Mouse (Mus musculus): ENCODE measurements around the gene Lrrc28. TPM values are rescaled to one million over a fixed set of nuclear protein-coding genes. Genes with fewer than 3 reads are reported as not detected.

The Lrrc28 gene
- polyA plus RNA-seq, 1 experiment from 2014 or later, result 18.4 TPM

- H3K9ac ChIP-seq (ENCODE audit: low read depth, low read length), result no peak overlapping the region
- H3K36me3 ChIP-seq (ENCODE audit: control insufficient read depth, insufficient read depth, low read length), result no peaks in the 10 kb centered on the region
- H3K4me2 ChIP-seq (replicated peaks; ENCODE audit: low read depth, low read length), result no peak overlapping the region
- H3K4me1 ChIP-seq (ENCODE audit: control insufficient read depth, insufficient read depth, low read length), result peaks cover 9% of the 10 kb centered on the region; the same call in 1 of the 2 replicates
- no peak for ATAC-seq (ENCODE audit: low FRiP score, low TSS enrichment)
- H3K4me3 ChIP-seq (ENCODE audit: low read length), result no peak overlapping the region
- H3K9me3 ChIP-seq (ENCODE audit: control insufficient read depth, low read length), result no peaks in the 10 kb centered on the region
- 46% methylated on average over 7 of the region's 7 CpGs for WGBS
- no peak overlapping the region for H3K27ac ChIP-seq (ENCODE audit: low read depth, low read length)
- no peaks in the 10 kb centered on the region for H3K27me3 ChIP-seq (ENCODE audit: control insufficient read depth, insufficient read depth, low read length)
Measured at GRCm38 (mm10) chr7:67503281-67504010, 141.6 kb downstream of the Lrrc28 start.

DNA sequence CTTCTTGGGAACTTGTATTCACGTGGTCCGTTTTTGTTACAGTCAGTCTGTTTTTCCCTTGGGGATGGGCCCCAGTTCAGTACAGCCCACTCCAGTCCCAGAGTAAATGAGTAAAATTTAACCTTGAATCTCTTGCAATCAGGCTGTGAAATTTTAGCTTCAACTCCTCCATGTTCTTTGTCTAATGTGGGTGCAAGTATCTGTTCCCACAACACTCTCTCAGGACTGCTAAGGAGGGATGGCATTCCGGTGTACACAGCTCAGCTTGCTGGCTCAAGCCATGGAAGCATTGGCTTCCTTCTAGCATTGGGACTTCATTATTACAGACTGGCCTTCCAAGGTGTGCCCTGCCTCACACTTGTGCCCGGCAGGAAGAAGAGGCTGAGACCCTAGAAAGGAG, 142.4 kb downstream of the Lrrc28 start:
- Histone ChIP-seq H3K9me3 (ENCODE audit: control insufficient read depth, low read length) (no peaks in the 10 kb centered on the region), H3K4me2 (replicated peaks; ENCODE audit: low read depth, low read length) (no peak overlapping the region), H3K4me3 (ENCODE audit: low read length) (no peak overlapping the region), H3K36me3 (ENCODE audit: control insufficient read depth, insufficient read depth, low read length) (no peaks in the 10 kb centered on the region), H3K4me1 (ENCODE audit: control insufficient read depth, insufficient read depth, low read length) (peaks cover 9% of the 10 kb centered on the region; the same call in 1 of the 2 replicates), H3K27me3 (ENCODE audit: control insufficient read depth, insufficient read depth, low read length) (no peaks in the 10 kb centered on the region), H3K27ac (ENCODE audit: low read depth, low read length) (no peak overlapping the region), H3K9ac (ENCODE audit: low read depth, low read length) (no peak overlapping the region)
- no peak for ATAC-seq (ENCODE audit: low FRiP score, low TSS enrichment)
- 56% methylated on average over 4 of the region's 4 CpGs for WGBS

GRCm38 (mm10) chr7:67500878-67501277, 144.2 kb downstream of the Lrrc28 start:
- H3K4me2 ChIP-seq (replicated peaks; ENCODE audit: low read depth, low read length), result no peak overlapping the region
- peaks cover 9% of the 10 kb centered on the region; the same call in 1 of the 2 replicates for H3K4me1 ChIP-seq (ENCODE audit: control insufficient read depth, insufficient read depth, low read length)
- H3K27ac ChIP-seq (ENCODE audit: low read depth, low read length), result no peak overlapping the region
- no peaks in the 10 kb centered on the region for H3K36me3 ChIP-seq (ENCODE audit: control insufficient read depth, insufficient read depth, low read length)
- ATAC-seq (ENCODE audit: low FRiP score, low TSS enrichment), result no peak
- no peak overlapping the region for H3K4me3 ChIP-seq (ENCODE audit: low read length)
- H3K9ac ChIP-seq (ENCODE audit: low read depth, low read length), result no peak overlapping the region
- H3K27me3 ChIP-seq (ENCODE audit: control insufficient read depth, insufficient read depth, low read length), result no peaks in the 10 kb centered on the region
- no peaks in the 10 kb centered on the region for H3K9me3 ChIP-seq (ENCODE audit: control insufficient read depth, low read length)
- WGBS, result 78% methylated on average over 5 of the region's 5 CpGs

GRCm38 (mm10) chr7:67500076-67500828, 144.8 kb downstream of the Lrrc28 start:
- no peak for ATAC-seq (ENCODE audit: low FRiP score, low TSS enrichment)
- Histone ChIP-seq H3K27me3 (ENCODE audit: control insufficient read depth, insufficient read depth, low read length) (no peaks in the 10 kb centered on the region), H3K4me3 (ENCODE audit: low read length) (no peak overlapping the region), H3K4me1 (ENCODE audit: control insufficient read depth, insufficient read depth, low read length) (peaks cover 9% of the 10 kb centered on the region; the same call in 1 of the 2 replicates), H3K36me3 (ENCODE audit: control insufficient read depth, insufficient read depth, low read length) (no peaks in the 10 kb centered on the region), H3K9me3 (ENCODE audit: control insufficient read depth, low read length) (no peaks in the 10 kb centered on the region), H3K4me2 (replicated peaks; ENCODE audit: low read depth, low read length) (no peak overlapping the region), H3K27ac (ENCODE audit: low read depth, low read length) (no peak overlapping the region), H3K9ac (ENCODE audit: low read depth, low read length) (no peak overlapping the region)
- WGBS, result 56% methylated on average over 11 of the region's 11 CpGs

GRCm38 (mm10) chr7:67499516-67499915, 145.6 kb downstream of the Lrrc28 start:
- no peaks in the 10 kb centered on the region for H3K9me3 ChIP-seq (ENCODE audit: control insufficient read depth, low read length)
- peaks cover 9% of the 10 kb centered on the region; the same call in 1 of the 2 replicates for H3K4me1 ChIP-seq (ENCODE audit: control insufficient read depth, insufficient read depth, low read length)
- H3K9ac ChIP-seq (ENCODE audit: low read depth, low read length), result no peak overlapping the region
- H3K27ac ChIP-seq (ENCODE audit: low read depth, low read length), result no peak overlapping the region
- WGBS, result 93% methylated on average over 7 of the region's 7 CpGs
- H3K4me2 ChIP-seq (replicated peaks; ENCODE audit: low read depth, low read length), result no peak overlapping the region
- H3K27me3 ChIP-seq (ENCODE audit: control insufficient read depth, insufficient read depth, low read length), result no peaks in the 10 kb centered on the region
- H3K4me3 ChIP-seq (ENCODE audit: low read length), result no peak overlapping the region
- H3K36me3 ChIP-seq (ENCODE audit: control insufficient read depth, insufficient read depth, low read length), result no peaks in the 10 kb centered on the region
- no peak for ATAC-seq (ENCODE audit: low FRiP score, low TSS enrichment)

- WGBS, result 71% methylated on average over 9 of the region's 9 CpGs
- ATAC-seq (ENCODE audit: low FRiP score, low TSS enrichment), result no peak
Measured at GRCm38 (mm10) chr7:67493795-67494687, 151.0 kb downstream of the Lrrc28 start.

GRCm38 (mm10) chr7:67487889-67488411, 157.1 kb downstream of the Lrrc28 start:
- Histone ChIP-seq H3K27ac (ENCODE audit: low read depth, low read length) (no peak overlapping the region), H3K4me3 (ENCODE audit: low read length) (no peak overlapping the region), H3K36me3 (ENCODE audit: control insufficient read depth, insufficient read depth, low read length) (no peaks in the 10 kb centered on the region), H3K9me3 (ENCODE audit: control insufficient read depth, low read length) (no peaks in the 10 kb centered on the region), H3K9ac (ENCODE audit: low read depth, low read length) (no peak overlapping the region), H3K4me1 (ENCODE audit: control insufficient read depth, insufficient read depth, low read length) (no peaks in the 10 kb centered on the region), H3K27me3 (ENCODE audit: control insufficient read depth, insufficient read depth, low read length) (no peaks in the 10 kb centered on the region), H3K4me2 (replicated peaks; ENCODE audit: low read depth, low read length) (no peak overlapping the region)
- ATAC-seq (ENCODE audit: low FRiP score, low TSS enrichment), result no peak
- 69% methylated on average over 10 of the region's 10 CpGs for WGBS

More at GRCm38 (mm10) chr7:67493795-67494687, 151.0 kb downstream of the Lrrc28 start:
- no peaks in the 10 kb centered on the region for H3K9me3 ChIP-seq (ENCODE audit: control insufficient read depth, low read length)
- no peak overlapping the region for H3K27ac ChIP-seq (ENCODE audit: low read depth, low read length)
- no peaks in the 10 kb centered on the region for H3K27me3 ChIP-seq (ENCODE audit: control insufficient read depth, insufficient read depth, low read length)
- no peaks in the 10 kb centered on the region for H3K36me3 ChIP-seq (ENCODE audit: control insufficient read depth, insufficient read depth, low read length)
- H3K4me2 ChIP-seq (replicated peaks; ENCODE audit: low read depth, low read length), result no peak overlapping the region
- no peak overlapping the region for H3K4me3 ChIP-seq (ENCODE audit: low read length)
- H3K9ac ChIP-seq (ENCODE audit: low read depth, low read length), result no peak overlapping the region
- H3K4me1 ChIP-seq (ENCODE audit: control insufficient read depth, insufficient read depth, low read length), result no peaks in the 10 kb centered on the region

DNA sequence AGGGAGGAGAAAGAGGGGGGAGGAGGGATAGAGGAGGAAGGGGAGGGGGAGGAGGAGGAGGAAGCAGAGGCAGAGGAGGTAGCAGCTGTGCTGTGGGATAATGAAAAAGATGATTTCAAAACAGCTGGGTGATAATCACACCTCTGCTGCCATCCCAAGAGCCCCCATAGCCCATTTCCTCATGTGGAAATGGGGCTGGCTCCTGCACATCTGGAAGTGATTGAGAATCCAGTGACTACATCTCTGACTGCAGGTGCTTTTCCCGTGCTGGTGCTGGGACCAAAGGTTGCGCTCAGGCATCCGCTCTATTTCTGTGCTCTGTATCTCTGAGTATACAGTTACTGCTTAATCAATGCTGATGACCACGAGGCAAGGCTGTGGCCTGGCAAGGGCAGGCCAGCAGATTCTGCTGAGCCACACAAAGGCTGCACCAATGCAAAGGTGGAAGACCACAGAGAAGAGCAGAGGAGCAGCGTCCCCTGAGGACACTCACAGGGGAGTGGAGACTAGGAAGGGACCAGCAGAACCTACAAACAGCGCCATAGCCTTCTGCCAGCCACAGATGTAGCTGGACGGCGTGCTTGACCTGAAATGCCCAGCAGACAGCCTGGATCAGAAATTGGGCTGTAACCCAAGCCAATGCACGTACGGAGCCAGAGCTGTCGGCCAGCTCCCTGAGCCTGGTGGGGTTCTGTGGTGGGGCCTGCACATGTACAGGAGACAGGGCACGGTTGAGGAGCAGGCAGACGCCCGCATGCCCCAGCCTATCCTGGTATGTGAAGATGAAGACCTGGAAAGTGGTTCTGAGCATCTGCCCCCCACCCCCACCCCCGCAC, 157.9 kb downstream of the Lrrc28 start:
- Histone ChIP-seq H3K9ac (ENCODE audit: low read depth, low read length) (no peak overlapping the region), H3K27ac (ENCODE audit: low read depth, low read length) (no peak overlapping the region), H3K36me3 (ENCODE audit: control insufficient read depth, insufficient read depth, low read length) (no peaks in the 10 kb centered on the region), H3K4me1 (ENCODE audit: control insufficient read depth, insufficient read depth, low read length) (no peaks in the 10 kb centered on the region), H3K4me2 (replicated peaks; ENCODE audit: low read depth, low read length) (no peak overlapping the region), H3K27me3 (ENCODE audit: control insufficient read depth, insufficient read depth, low read length) (no peaks in the 10 kb centered on the region), H3K9me3 (ENCODE audit: control insufficient read depth, low read length) (no peaks in the 10 kb centered on the region), H3K4me3 (ENCODE audit: low read length) (no peak overlapping the region)
- no peak for ATAC-seq (ENCODE audit: low FRiP score, low TSS enrichment)
- 78% methylated on average over 15 of the region's 15 CpGs for WGBS
